Mouse (Mus musculus): ENCODE data around the gene Ppfia3. TPM values are rescaled to one million over a fixed set of nuclear protein-coding genes. Genes with fewer than 3 reads are reported as not detected.
A peak's percentile ranks its signal among the peaks of the same experiment; 100 is the strongest.

The Ppfia3 gene
- polyA plus RNA-seq, 1 experiment from 2014 or later = 7.4 TPM

DNA sequence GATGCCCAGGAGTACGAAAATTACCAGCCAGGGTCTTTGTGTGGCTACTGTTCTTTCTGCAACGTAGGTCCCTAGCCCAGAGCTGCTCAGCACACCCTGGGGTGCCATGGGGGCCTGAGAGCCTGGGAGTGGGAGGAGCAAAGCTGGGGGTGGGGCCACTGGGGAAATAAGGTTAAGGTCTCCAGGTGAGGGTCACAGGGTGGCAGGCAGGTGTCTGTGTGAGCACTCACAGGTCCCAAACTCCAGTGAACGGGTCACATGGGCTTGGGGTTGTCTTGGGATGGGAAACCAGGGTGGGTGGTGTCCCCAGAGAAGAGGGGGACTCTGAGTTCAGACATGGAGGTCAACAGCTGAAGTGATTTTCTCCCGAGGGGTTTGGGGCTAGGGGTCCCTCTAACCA lies 29.4 kb downstream of the Ppfia3 start:
- no peak overlapping the region for H3K4me2 ChIP-seq (ENCODE audit: low read depth, low read length)
- no peak overlapping the region for H3K27ac ChIP-seq (replicated peaks; ENCODE audit: low read depth, low read length)
- peaks cover 3% of the 10 kb centered on the region; the same call in 1 of the 2 replicates for H3K27me3 ChIP-seq (ENCODE audit: control insufficient read depth, insufficient read depth, low read length)
- H3K36me3 ChIP-seq (replicated peaks; ENCODE audit: control insufficient read depth, insufficient read depth, low read depth, low read length) = no peaks in the 10 kb centered on the region
- H3K4me1 ChIP-seq (ENCODE audit: control insufficient read depth, insufficient read depth, low read length) = peaks cover 2% of the 10 kb centered on the region
- 25% methylated on average over 4 of the region's 4 CpGs for WGBS
- DNase-seq (ENCODE audit: low spot score) = no peak
- H3K4me3 ChIP-seq (ENCODE audit: low read depth, low read length) = no peak overlapping the region
- H3K9ac ChIP-seq (replicated peaks; ENCODE audit: low read length) = no peak overlapping the region
- no peak for ATAC-seq (replicated peaks; ENCODE audit: insufficient number of reproducible peaks, low FRiP score, low TSS enrichment, low read depth)
- H3K9me3 ChIP-seq (replicated peaks; ENCODE audit: control insufficient read depth, low read length) = no peaks in the 10 kb centered on the region

DNA sequence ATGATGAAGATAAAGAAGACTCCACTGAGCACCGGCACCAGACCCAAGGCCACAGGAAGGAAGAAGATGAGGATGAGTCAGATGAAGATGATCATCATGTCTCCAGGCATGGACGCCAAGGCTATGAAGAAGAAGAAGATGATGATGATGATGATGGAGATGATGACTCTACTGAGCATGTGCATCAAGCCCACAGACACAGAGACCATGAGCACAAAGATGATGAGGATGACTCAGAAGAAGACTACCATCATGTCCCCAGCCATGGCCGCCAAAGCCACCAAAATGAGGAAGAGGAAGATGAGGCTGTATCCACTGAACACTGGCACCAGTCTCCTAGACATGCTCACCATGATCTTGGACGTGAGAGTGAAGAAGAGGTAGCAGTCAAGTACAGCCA lies 30.5 kb downstream of the Ppfia3 start:
- H3K4me1 ChIP-seq (ENCODE audit: control insufficient read depth, insufficient read depth, low read length) = peaks cover 2% of the 10 kb centered on the region

DNA sequence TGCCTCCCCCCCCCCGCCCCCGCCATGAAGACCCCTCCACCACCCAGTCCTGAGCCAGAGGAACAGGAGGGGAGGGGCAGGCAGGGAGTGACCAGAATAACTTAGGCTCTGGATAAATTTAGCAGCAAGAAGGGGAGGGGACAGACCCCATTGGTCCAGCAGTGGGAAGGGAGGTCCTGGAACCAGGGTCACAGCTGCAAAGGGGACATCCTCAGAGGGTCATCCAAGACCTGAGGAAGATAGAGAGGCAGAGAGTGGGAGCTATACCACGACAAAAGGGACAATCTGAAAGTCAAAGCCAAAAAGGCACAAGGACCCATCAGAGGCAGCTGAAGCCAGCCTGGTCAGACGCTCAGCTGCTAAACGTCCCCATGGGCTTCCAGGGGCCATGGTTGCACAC lies 31.8 kb downstream of the Ppfia3 start, which contains the start of gene Hrc:
TSS of gene Hrc (plus strand) at position 235 of the 400 bp plus-strand sequence.
- WGBS = 24% methylated on average over 5 of the region's 5 CpGs
- H3K4me2 ChIP-seq (ENCODE audit: low read depth, low read length) = no peak within 1 kb of the TSS; the same call in 1 of the 2 replicates

More for the DNA sequence above, 30.5 kb downstream of the Ppfia3 start:
- ATAC-seq (replicated peaks; ENCODE audit: insufficient number of reproducible peaks, low FRiP score, low TSS enrichment, low read depth) (no peak), DNase-seq (ENCODE audit: low spot score) (no peak)
- Histone ChIP-seq H3K9me3 (replicated peaks; ENCODE audit: control insufficient read depth, low read length) (no peaks in the 10 kb centered on the region), H3K27me3 (ENCODE audit: control insufficient read depth, insufficient read depth, low read length) (peaks cover 3% of the 10 kb centered on the region; the same call in 1 of the 2 replicates), H3K4me3 (ENCODE audit: low read depth, low read length) (no peak overlapping the region), H3K27ac (replicated peaks; ENCODE audit: low read depth, low read length) (no peak overlapping the region), H3K9ac (replicated peaks; ENCODE audit: low read length) (no peak overlapping the region), H3K36me3 (replicated peaks; ENCODE audit: control insufficient read depth, insufficient read depth, low read depth, low read length) (no peaks in the 10 kb centered on the region), H3K4me2 (ENCODE audit: low read depth, low read length) (no peak overlapping the region)
- WGBS = 94% methylated on average over 4 of the region's 4 CpGs

DNA sequence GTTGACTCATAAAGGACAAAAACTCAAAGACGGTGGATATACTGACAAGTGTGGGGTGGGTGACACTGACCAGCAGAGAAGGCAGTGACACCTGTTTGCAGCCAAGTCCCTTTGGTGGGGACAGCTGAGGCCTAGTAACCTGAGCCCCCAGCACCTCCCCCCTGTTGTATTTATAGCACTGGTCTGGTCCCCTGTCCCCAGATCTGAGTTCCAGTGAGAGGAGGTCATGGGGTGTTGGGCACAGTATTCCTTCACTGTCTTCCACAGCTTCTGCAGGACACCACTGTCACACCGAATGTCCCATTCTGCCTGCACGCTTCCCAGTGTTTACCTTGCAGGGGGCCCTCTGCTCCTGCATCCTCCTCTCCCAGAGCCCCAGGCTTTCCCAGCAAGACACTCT lies 32.2 kb downstream of the Ppfia3 start:
- Histone ChIP-seq H3K27me3 (ENCODE audit: control insufficient read depth, insufficient read depth, low read length) (0 out of 2 replicates have a peak, but pooled peaks cover 3% of the 10 kb centered on the region), H3K27ac (replicated peaks; ENCODE audit: low read depth, low read length) (no peak overlapping the region), H3K36me3 (replicated peaks; ENCODE audit: control insufficient read depth, insufficient read depth, low read depth, low read length) (no peaks in the 10 kb centered on the region), H3K9ac (replicated peaks; ENCODE audit: low read length) (no peak overlapping the region), H3K9me3 (replicated peaks; ENCODE audit: control insufficient read depth, low read length) (no peaks in the 10 kb centered on the region), H3K4me3 (ENCODE audit: low read depth, low read length) (no peak overlapping the region), H3K4me2 (ENCODE audit: low read depth, low read length) (no peak overlapping the region), H3K4me1 (ENCODE audit: control insufficient read depth, insufficient read depth, low read length) (peaks cover 2% of the 10 kb centered on the region)
- WGBS = 19% methylated on average over 3 of the region's 3 CpGs
- ATAC-seq (replicated peaks; ENCODE audit: insufficient number of reproducible peaks, low FRiP score, low TSS enrichment, low read depth) (no peak), DNase-seq (ENCODE audit: low spot score) (no peak)

More for the DNA sequence above, 31.8 kb downstream of the Ppfia3 start, which contains the start of gene Hrc:
- Histone ChIP-seq H3K4me1 (ENCODE audit: control insufficient read depth, insufficient read depth, low read length) (peaks cover 2% of the 10 kb centered on the region), H3K4me3 (ENCODE audit: low read depth, low read length) (no peak within 1 kb of the TSS), H3K27me3 (ENCODE audit: control insufficient read depth, insufficient read depth, low read length) (0 out of 2 replicates have a peak, but pooled peaks cover 3% of the 10 kb centered on the region), H3K27ac (replicated peaks; ENCODE audit: low read depth, low read length) (no peak within 1 kb of the TSS), H3K36me3 (replicated peaks; ENCODE audit: control insufficient read depth, insufficient read depth, low read depth, low read length) (no peaks in the 10 kb centered on the region), H3K9ac (replicated peaks; ENCODE audit: low read length) (no peak within 1 kb of the TSS), H3K9me3 (replicated peaks; ENCODE audit: control insufficient read depth, low read length) (no peaks in the 10 kb centered on the region)
- no peak for DNase-seq (ENCODE audit: low spot score)
- ATAC-seq (replicated peaks; ENCODE audit: insufficient number of reproducible peaks, low FRiP score, low TSS enrichment, low read depth) = no peak

DNA sequence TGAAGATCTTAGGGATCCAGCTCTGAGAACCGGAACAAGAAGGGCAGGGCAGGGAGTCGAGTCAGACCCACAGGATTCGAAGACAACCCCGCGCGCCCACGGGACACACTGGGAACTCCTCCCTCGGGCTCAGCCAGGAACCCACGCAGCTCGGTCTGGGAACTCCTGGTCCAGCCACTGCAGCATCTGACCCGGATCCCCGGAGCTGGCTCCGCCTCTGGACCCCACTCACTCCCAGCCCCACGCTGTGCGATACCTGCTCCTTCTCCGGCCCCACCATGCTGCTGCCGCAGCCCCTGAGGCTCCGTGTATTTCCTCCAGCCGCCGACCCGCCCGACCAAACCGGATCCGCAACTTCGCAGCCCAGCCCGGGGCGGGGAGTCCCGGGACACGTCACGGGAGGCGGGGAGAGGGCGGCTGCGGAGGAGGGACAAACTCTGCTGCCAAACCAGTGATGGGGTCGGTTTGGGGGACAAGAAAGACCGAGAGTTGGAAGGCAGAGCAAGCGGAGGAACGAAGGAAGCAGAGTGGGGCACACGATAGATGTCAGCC lies 33.3 kb downstream of the Ppfia3 start, which contains the start of gene Trpm4:
TSS of gene Trpm4 (minus strand) at position 350 of the 552 bp plus-strand sequence.
- peak within 1 kb of the TSS; percentile 64 for H3K4me3 ChIP-seq (ENCODE audit: low read depth, low read length)
- H3K4me1 ChIP-seq (ENCODE audit: control insufficient read depth, insufficient read depth, low read length) = peaks cover 2% of the 10 kb centered on the region
- H3K27ac ChIP-seq (replicated peaks; ENCODE audit: low read depth, low read length) = peak within 1 kb of the TSS; percentile 35; the same call in 1 of the 2 replicates
- peak within 1 kb of the TSS; percentile 72 for H3K9ac ChIP-seq (replicated peaks; ENCODE audit: low read length)
- DNase-seq (ENCODE audit: low spot score) (peak; percentile 88), ATAC-seq (replicated peaks; ENCODE audit: insufficient number of reproducible peaks, low FRiP score, low TSS enrichment, low read depth) (peak; percentile 35)
- H3K4me2 ChIP-seq (ENCODE audit: low read depth, low read length) = peak within 1 kb of the TSS; percentile 91
- WGBS = under 1% methylated on average over 38 of the region's 38 CpGs
- no peaks in the 10 kb centered on the region for H3K36me3 ChIP-seq (replicated peaks; ENCODE audit: control insufficient read depth, insufficient read depth, low read depth, low read length)
- H3K27me3 ChIP-seq (ENCODE audit: control insufficient read depth, insufficient read depth, low read length) = 0 out of 2 replicates have a peak, but pooled peaks cover 3% of the 10 kb centered on the region
- H3K9me3 ChIP-seq (replicated peaks; ENCODE audit: control insufficient read depth, low read length) = no peaks in the 10 kb centered on the region

DNA sequence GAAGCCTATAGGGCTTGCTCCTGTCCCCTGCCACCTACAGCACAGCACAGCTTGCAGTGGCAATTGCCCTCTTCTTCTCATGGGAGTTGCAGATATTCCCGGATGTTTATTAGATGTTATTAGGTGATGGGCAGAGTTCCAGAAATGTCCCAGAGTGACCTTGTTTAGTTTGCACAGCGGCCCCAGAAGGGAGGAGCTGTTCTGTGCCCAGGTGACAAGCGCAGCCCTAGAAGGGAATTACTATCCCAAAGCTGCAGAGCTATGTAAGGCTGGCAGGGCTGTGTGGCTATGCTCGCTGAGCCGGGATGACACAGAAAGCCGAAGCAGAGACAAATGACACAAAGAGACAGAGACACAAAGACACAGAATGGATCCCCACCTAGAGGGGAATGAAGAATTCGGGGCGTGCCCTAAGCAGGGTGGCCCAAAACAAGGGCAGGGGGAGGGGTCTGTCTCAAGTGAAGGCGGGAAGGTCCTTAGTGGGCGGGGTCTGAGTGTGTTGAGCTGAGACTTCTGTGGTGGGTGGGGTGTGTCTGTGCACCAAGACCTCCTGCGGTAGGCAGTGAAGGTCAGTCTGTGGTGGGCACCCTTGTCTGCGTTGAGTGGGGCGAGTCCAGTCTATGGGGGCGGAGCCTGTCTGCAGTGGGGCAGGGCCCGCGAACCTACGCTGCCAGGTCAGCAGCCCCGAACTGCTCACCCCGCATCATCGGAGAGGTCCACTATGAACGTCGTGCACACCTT lies 34.0 kb downstream of the Ppfia3 start:
- Histone ChIP-seq H3K27me3 (ENCODE audit: control insufficient read depth, insufficient read depth, low read length) (0 out of 2 replicates have a peak, but pooled peaks cover 3% of the 10 kb centered on the region), H3K4me3 (ENCODE audit: low read depth, low read length) (peak overlapping the region; percentile 64), H3K36me3 (replicated peaks; ENCODE audit: control insufficient read depth, insufficient read depth, low read depth, low read length) (no peaks in the 10 kb centered on the region), H3K27ac (replicated peaks; ENCODE audit: low read depth, low read length) (0 out of 2 replicates have a peak overlapping the region, but pooled peaks have one; percentile 35), H3K4me2 (ENCODE audit: low read depth, low read length) (peak overlapping the region; percentile 91), H3K9me3 (replicated peaks; ENCODE audit: control insufficient read depth, low read length) (no peaks in the 10 kb centered on the region), H3K4me1 (ENCODE audit: control insufficient read depth, insufficient read depth, low read length) (peaks cover 2% of the 10 kb centered on the region), H3K9ac (replicated peaks; ENCODE audit: low read length) (peak overlapping the region; percentile 72)
- DNase-seq (ENCODE audit: low spot score) = peak; percentile 79
- WGBS = 2% methylated on average over 22 of the region's 22 CpGs
- peak; percentile 76 for ATAC-seq (replicated peaks; ENCODE audit: insufficient number of reproducible peaks, low FRiP score, low TSS enrichment, low read depth)

DNA sequence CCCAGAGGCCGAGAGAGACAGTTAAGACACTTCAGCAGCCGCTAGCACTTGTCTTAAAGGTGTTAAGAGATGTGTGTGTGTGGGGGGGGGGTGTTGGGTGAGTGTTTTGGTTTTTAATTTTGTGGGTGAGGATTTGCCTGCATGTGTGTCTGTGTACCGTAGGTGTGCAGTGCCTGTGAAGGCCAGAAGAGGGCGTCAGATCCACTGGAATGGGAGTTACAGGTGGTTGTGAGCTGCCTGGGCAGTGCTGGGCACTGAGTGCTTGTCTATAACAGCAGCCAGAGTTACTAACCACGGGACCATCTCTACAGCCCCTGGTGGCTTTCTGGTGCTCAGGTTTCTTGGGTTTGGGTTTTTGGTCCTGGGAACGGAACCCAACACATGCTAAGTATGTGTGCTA lies 35.3 kb downstream of the Ppfia3 start:
- no peak for DNase-seq (ENCODE audit: low spot score)
- Histone ChIP-seq H3K36me3 (replicated peaks; ENCODE audit: control insufficient read depth, insufficient read depth, low read depth, low read length) (no peaks in the 10 kb centered on the region), H3K4me1 (ENCODE audit: control insufficient read depth, insufficient read depth, low read length) (peaks cover 2% of the 10 kb centered on the region), H3K4me3 (ENCODE audit: low read depth, low read length) (no peak overlapping the region), H3K4me2 (ENCODE audit: low read depth, low read length) (no peak overlapping the region), H3K9ac (replicated peaks; ENCODE audit: low read length) (no peak overlapping the region), H3K27me3 (ENCODE audit: control insufficient read depth, insufficient read depth, low read length) (no peaks in the 10 kb centered on the region), H3K9me3 (replicated peaks; ENCODE audit: control insufficient read depth, low read length) (no peaks in the 10 kb centered on the region), H3K27ac (replicated peaks; ENCODE audit: low read depth, low read length) (no peak overlapping the region)
- 84% methylated on average over 6 of the region's 6 CpGs for WGBS
- ATAC-seq (replicated peaks; ENCODE audit: insufficient number of reproducible peaks, low FRiP score, low TSS enrichment, low read depth) = no peak
